In the genomic region with DNA sequence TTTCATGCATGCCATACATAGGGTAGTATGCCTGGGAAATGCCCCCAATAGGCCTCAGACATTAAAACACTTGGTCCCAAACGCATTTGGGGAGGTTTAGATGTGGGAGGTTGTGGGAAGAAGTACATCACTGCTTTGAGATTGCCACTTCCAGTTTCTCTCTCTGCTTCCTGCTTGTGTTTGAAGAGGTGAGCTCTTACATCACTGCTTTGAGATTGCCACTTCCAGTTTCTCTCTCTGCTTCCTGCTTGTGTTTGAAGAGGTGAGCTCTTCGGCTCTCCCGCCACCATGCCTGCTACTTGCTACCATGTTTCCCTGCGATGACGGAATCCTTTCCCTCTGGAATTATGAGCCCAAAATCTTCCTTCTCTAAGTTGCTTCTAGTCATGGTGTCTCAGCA, we compare ENCODE assay signal across 30 mouse cellular contexts. TPM values are rescaled to one million over a fixed set of nuclear protein-coding genes. Genes with fewer than 3 reads are reported as not detected.
DNase-seq lines count a peak whose midpoint lies in the region; ATAC-seq and TF ChIP-seq lines count a peak whose summit lies in the region.
"Had no signal": no experiment of that assay in that cellular context is flagged by ENCODE, and none has a peak within 500 bp of the region (broad histone marks: within the 10 kb centered on the region; RNA-seq: fewer than 3 reads in every experiment).

No protein-coding gene starts in this region.

- no peak for TF ChIP-seq POLR2A in bone marrow, adult 2 months (IDR thresholded peaks at IDR 0.05; ENCODE audit: borderline replicate concordance, control insufficient read depth, low read depth, low read length)

- H3K4me3 ChIP-seq in bone marrow, adult 2 months (replicated peaks; ENCODE audit: control insufficient read depth, low read depth, low read length) = peak overlapping the region; percentile 11
- H3K4me3 ChIP-seq: erythroblast, embryonic 14.5 days; heart, embryonic 15.5 days; hindbrain, embryonic 13.5 days; midbrain, embryonic 10.5 days; myocyte; stomach, embryonic 15.5 days had no signal

- no peak overlapping the region; the same call in 1 of the 2 replicates for H3K27ac ChIP-seq in bone marrow, adult 2 months (ENCODE audit: control insufficient read depth, insufficient read depth, low read depth, low read length, poor library complexity)
- H3K27ac ChIP-seq: heart, embryonic 15.5 days; hindbrain, embryonic 13.5 days; liver, embryonic 14.5 days; macrophage; midbrain, embryonic 10.5 days; stomach, embryonic 15.5 days had no signal

- DNase-seq in CD4-positive helper T cell, adult 2 months (ENCODE audit: low read depth, low spot score) = peak; percentile 37
- no peak for DNase-seq in urinary bladder, postnatal 25 days (ENCODE audit: low spot score)
- DNase-seq in kidney, postnatal 36 days = no peak
- DNase-seq in right cerebral cortex, postnatal 25 days = no peak
- DNase-seq: adrenal gland, postnatal 14 days; cerebellum, adult 11-12 months; cerebellum, postnatal 10 days; forebrain, postnatal 0 days; gastrocnemius, postnatal 25 days; heart, postnatal 36 days; kidney, adult 11 months; kidney, postnatal 14 days; liver; lung, adult 2 months; lung, postnatal 10 days; retina, postnatal 1 day; right cerebral cortex, postnatal 14 days; thymus, postnatal 14 days had no signal

- 52% methylated on average over 5 of the region's 5 CpGs for WGBS in bone marrow, adult 2 months

- ATAC-seq in inflammation-experienced regulatory T-cells, adult 6 months = peak; percentile 63
- peak; percentile 90 for ATAC-seq in neutrophil, adult 5-6 weeks (ENCODE audit: extremely low read depth, insufficient number of reproducible peaks, low FRiP score, poor library complexity, severe bottlenecking)
- ATAC-seq: forebrain, postnatal 0 days; midbrain, embryonic 16.5 days had no signal

- H3K4me1 ChIP-seq in bone marrow, adult 2 months (ENCODE audit: control insufficient read depth, insufficient read depth, low read length) = peaks cover 1% of the 10 kb centered on the region; the same call in 1 of the 2 replicates

- no peak for TF ChIP-seq CTCF in bone marrow, adult 2 months (IDR thresholded peaks at IDR 0.05; ENCODE audit: control insufficient read depth, insufficient read depth, low read length)

RNA-seq across cellular contexts. Expression of a gene that starts 20.2 kb away (rescaled TPM):
- polyA plus RNA-seq in bone marrow, adult 2 months (2011; ENCODE audit: insufficient read depth, insufficient read length, low replicate concordance, missing spikeins) = 10.3 and 38.8 TPM in 2 replicates
- 10 to 100 TPM in 2 of 3 experiments, 1 to 10 TPM in 1; 3.3 to 14.3 (median 12.6) TPM for polyA plus RNA-seq in inflammation-experienced regulatory T-cells, adult 6 months (2017; shearing (Covaris generic))
- 27.6 and 37.4 TPM in 2 replicates for total RNA-seq in neutrophil, adult 5-6 weeks (2017)

RNA-seq across cellular contexts. Expression of a gene that starts 58.7 kb away (rescaled TPM):
- polyA plus RNA-seq in bone marrow, adult 2 months (2011; ENCODE audit: insufficient read depth, insufficient read length, low replicate concordance, missing spikeins) = 3.9 and 5.7 TPM in 2 replicates
- under 1 TPM in 2 of 3 experiments, not detected in 1; 0.11 to 0.20 TPM for polyA plus RNA-seq in inflammation-experienced regulatory T-cells, adult 6 months (2017; shearing (Covaris generic))
- 26.3 and 30.1 TPM in 2 replicates for total RNA-seq in neutrophil, adult 5-6 weeks (2017)
- polyA plus RNA-seq: erythroblast, embryonic 14.5 days had no signal
